Mouse (Mus musculus): ENCODE measurements around the gene Acot4.
"Not testable (repeated sequence)": the region's sequence is repeated elsewhere in the genome, so short reads cannot be mapped to it uniquely, and the experiment has no call there.

Gene Acot4

GRCm38 (mm10) chr12:84077371-84077990, 39.3 kb downstream of the Acot4 start:
- DNase-seq (ENCODE audit: low spot score): no peak

GRCm38 (mm10) chr12:84083842-84084241, 45.7 kb downstream of the Acot4 start:
- DNase-seq (ENCODE audit: low spot score): no peak

DNA sequence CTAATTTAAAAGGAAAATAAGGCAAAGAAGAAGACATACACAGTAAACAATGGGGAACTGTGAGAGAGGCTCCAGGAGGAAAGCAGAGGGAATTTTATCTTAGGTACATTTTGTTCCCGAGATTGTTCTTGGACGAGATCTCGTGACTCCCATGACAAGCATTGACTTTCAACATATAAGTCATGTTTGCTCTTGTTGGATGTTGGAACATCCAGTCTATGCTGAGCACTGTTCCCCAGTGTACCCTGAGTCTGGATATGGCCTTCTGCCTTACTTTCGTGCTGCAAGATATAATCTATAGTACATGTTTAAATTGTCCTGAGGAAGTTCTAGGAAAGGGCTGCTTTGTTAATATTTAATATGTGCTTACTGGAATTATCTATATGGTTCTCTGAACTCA, 46.4 kb downstream of the Acot4 start:
- DNase-seq (ENCODE audit: low spot score): no peak

DNA sequence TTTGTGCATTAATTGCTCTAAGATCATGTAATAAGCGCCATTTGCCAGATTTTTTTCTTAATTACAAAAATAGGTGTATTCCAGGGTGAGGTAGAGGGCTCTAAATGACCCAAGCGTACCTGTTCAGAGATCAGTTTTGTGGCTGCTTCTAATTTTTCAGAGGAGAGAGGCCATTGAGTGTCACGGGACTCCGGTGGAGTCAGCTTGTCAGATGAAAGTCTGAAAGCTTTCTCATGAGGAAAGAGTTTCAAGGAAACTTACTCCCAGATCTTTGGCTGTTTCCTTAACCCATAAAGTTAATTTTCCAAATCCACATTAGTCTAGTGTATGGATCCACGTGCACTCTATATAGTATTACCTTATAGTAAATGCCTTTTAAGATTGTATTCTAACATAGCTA, 56.5 kb downstream of the Acot4 start:
- not testable (repeated sequence) for DNase-seq (ENCODE audit: low spot score)
